Mouse (Mus musculus): Measurements from ENCODE around the gene Pygb. TPM values are rescaled to one million over a fixed set of nuclear protein-coding genes. Genes with fewer than 3 reads are reported as not detected.
A peak's percentile ranks its signal among the peaks of the same experiment; 100 is the strongest.

Pygb gene
- total RNA-seq, 2 experiments from 2014 or later, result 8.5 to 24.0 TPM

DNA sequence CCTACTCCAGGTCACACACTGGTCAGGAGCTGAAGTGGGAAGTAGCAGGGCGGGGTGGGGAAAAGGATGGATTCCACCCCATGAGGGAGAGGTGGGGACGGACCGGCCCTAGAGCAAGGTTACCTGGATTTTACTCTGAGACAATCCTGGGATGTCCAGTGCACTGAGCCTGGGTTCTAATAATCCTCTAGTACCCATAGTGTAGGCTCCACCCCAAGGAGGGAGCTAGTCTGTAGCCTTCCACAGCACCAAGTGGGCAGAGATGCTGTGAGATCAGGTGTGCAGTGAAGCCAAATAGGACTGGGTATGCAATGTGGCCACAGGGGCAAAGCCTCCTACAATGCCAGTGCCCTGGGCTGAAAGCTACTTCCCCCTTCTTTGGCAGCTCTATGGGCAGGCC is 51.2 kb downstream of the Pygb start:
- ATAC-seq (replicated peaks; ENCODE audit: poor library complexity), result 0 out of 2 replicates have a peak, but pooled peaks have one; percentile 9

DNA sequence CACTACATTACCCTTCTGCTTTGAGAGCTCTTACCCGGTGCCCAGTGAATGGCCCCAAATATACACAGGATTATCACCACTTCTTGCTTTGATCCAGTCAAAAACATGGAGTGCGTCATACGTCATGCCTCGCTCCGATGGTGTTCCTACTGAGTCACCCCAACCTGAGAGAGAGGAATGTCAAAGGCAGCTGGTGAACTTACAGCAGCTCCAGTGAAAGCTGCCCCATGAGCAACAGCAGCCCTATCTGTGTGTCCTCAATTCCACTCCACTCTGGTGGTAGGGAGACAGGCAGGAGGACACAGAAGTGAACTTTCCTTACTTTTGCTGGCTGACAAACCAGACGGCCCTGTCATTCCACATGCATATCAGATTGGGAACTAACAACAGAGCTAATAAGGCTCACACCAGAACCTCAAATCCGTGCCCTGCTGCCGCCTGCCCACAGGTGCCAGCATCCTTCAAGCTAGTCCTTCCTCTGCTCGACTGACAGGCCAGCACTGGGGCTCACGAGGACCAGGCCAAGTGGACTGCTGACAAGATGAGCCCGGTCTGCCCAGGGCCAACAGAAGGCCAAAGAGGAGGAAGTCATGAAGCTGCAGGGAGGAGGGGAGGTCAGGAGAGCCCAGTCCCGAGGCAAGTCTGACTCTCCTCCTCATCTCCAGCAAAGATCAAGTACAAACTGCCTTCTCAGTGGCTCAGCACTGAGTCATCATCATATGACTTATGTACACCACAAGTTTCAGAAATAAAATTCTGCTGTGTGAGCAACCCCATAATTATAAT is 53.3 kb downstream of the Pygb start:
- no peak for ATAC-seq (replicated peaks; ENCODE audit: poor library complexity)

DNA sequence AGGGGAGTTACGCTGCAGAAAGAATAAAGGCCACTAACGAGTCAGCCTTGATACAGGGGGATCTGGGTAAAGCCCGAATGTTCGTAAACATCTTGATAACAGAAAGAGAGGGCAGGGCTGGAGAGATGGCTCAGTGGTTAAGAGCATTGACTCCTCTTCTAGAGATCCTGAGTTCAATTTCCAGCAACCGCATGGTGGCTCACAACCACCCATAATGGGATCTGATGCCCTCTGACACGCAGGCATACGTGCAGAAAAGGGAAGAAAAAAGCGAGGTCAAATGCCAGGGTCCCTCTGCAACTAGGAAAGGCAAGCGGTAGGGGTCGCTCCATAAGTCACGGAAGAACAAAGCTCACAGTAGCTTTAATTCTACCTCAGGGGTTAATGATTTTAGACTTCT is 54.6 kb downstream of the Pygb start:
- ATAC-seq (replicated peaks; ENCODE audit: poor library complexity), result no peak

DNA sequence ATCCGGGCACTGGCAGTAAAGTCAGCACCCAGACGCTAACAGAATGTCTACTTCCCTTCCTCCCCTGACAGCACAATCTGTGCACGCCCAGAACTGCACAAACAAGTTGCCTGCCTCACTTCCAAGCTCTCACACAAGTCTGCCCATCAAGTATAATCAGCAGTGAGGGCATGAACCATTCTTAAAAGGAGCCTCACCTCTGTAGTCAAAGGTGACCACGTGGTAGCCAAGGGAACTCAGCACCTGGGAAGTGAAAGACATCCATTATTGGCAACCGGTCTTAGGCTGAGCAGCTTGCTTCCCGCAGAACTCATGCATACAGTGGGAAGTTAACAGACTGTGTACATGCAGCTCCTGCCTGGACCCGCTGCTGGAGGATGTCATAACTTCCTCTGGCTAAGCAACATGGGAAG is 55.5 kb downstream of the Pygb start:
- no peak for ATAC-seq (replicated peaks; ENCODE audit: poor library complexity)

DNA sequence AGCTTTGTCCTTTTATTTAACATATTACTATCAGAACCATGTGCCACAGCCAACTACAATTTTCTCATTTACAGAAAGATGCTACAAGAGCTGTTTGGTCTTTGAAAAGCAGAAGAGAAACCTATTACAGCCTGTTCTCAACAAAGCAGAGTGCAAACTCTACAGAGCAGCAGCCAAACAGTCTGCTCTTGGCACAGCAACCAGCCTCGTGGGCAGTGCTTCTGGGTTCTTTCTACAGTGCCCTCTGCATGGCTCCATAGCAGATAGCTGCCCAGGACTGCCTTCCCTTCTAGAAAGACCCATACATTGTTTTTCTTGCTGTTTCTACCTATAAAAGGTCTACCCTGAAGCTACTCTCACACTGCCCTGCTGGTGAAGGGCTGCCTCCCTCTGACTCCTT is 58.3 kb downstream of the Pygb start:
- ATAC-seq (replicated peaks; ENCODE audit: poor library complexity), result peak; percentile 45

DNA sequence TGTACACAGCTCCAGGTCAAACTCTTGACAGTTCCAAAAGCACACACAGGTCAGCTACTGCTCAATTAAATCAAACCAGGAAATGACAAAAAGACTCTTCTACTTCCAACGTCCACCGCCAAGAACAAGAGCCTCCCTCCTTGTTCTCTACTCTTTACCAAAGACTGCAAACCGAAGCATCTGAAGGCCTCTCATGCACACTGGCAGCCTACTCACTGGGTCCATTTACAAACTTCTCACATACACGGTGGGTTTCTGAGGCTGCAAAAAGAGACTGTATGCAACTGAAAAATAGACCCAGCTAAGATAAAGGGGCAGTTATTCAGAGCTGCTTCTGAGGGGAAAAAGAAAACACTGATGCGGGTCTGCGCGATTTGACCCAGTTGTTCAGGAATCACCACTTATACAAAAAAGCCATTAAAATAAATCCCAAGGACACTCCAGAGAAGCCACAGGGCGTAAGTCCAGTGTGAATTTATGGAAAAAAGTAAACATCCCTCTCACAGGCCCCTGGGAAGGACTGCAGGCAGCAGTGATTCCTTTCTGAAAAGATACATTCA is 61.0 kb downstream of the Pygb start:
- no peak for ATAC-seq (replicated peaks; ENCODE audit: poor library complexity)

DNA sequence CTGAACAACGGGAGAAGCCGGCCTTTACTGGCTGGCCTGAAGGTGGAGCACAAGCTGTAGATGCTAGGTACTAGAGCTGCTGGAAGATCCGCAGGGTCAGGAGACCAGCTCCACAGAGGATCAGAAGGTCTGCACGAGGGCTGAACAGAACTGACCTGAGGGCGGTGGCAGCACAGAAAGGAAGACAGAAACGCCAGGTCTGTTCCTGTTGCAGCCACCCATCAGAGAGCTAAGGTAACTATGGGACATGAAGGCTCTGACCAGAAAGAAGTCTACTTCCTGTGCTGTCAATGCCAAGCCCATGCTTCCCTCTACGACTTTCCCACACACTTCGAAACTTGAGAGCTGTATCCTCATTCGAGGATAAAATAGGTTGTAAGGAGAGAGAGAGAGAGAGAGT is 64.7 kb downstream of the Pygb start:
- peak; percentile 27 for ATAC-seq (replicated peaks; ENCODE audit: poor library complexity)

DNA sequence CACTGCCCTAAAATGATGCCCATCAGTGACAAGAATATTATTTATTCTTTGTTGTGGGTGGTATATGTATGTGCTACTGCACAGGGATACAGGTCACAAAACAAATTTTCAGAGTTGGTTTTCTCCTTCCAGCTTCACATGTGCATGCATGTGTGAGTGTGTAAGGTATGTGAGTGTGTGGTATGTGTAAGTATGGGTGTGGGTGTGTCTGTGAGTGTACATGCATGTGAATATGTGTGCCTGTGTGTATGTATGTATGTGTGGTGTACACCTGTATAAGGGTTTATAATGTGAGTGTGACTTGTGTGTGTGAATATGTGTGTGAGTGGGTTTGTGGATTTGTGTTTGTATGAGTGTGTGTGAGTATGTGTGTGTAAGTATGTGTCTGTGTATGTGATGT is 68.7 kb downstream of the Pygb start:
- no peak for ATAC-seq (replicated peaks; ENCODE audit: poor library complexity)

DNA sequence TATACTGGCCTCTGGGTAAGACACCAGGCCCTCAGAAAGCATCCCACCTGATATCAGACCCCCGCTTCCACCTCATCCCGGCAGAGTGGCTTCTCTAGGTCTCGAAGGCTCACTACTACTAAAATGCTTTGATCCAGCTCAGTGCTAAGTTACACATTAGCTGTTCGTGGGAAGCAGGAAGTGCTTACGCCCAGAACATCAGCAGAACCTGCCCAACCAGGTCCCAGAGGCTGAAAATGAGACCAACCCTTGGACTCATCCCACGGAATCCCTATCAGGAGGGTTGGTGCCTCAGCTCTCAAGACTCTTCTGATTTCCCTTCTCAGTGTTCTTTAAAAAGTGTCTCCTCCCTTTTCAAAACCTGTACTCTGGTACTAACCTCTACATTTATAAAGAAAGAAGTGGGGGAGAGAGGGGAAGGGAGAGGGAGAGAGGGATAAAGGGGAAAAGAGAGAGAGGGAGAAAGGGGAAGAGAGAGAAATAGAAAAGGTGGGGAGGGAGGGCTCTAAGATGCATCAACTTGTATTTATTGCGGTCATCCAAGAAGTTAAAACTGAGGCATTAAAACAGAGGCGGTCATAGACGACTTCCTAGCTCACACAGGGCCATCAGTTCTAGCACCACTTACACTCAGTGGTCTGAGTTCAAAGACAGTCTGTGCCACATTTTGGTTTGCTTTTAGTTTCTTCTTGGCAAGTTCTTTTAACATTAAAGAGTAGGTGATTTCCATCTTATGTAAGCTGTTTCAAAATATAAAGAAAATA is 72.4 kb downstream of the Pygb start:
- ATAC-seq (replicated peaks; ENCODE audit: poor library complexity), result no peak

DNA sequence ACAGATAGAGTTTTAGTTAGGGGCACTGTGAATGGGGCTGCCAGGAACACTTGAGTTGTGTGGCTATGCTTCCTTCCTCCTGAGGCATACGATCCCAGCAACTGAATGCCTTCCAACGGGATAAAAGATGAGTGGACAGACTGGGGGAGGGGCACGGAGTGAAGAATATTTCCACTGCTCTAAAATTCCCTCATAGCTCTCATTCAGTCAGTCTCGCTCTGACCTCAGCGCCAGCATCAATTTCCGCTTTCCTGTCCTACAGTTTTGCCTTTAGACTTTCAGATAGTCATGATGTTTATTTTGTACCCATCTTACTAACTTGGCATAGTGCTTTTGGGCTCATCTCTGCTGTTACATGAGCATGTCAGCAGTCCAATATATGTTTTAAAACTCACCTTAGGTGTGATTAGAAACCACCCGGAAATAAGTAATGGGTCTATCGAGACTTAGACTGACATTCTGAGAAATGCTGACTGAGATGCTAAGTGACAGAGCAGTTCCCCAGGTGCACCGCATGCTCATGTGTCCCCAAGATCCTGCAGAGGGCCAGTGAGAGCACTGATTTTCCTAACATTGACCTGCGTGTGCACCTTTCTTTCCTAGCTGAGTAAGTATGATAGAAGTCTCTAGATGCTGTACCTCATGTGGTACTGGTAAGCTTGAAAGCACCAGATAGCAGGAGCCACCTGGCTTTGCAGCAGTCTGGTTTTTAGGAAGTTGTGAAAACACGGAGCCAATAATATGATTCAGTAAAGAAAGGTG is 73.4 kb downstream of the Pygb start:
- no peak for ATAC-seq (replicated peaks; ENCODE audit: poor library complexity)

DNA sequence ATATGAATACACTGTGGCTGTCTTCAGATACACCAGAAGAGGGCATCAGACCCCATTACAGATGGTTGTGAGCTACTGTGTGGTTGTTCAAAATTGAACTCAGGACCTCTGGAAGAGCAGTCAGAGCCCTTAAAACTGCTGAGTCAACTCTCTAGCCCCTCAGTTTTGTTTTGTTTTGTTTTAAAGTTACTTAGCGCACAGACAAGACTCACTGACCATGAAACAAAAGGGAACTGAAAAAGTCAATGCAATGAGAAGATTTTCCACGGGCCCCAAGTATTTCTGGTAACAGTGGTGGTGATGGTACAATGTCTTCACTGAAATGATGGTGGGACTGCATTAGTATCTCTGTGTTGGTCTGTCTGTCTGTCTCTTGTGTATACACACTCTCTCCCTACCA is 74.6 kb downstream of the Pygb start:
- peak; percentile 61 for ATAC-seq (replicated peaks; ENCODE audit: poor library complexity)

DNA sequence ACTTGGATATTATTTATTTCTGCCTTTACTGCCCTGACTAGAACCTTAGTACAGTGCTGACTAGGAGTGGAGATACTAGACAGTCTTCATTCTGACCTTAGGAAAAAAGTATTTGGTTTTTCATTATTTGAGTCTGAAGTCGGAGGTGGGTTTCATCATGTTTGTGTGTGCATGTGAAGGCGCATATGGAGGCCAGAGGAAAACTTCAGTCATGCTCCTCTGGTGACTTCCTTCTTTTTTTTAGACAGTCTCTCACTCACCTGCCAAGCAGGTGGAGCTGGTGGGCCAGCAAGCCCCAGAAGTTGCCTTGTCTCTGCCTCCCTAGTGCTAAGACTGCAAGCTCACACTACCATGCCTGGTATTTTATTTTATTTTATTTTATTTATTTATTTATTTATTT is 80.5 kb downstream of the Pygb start:
- ATAC-seq (replicated peaks; ENCODE audit: poor library complexity), result no peak

DNA sequence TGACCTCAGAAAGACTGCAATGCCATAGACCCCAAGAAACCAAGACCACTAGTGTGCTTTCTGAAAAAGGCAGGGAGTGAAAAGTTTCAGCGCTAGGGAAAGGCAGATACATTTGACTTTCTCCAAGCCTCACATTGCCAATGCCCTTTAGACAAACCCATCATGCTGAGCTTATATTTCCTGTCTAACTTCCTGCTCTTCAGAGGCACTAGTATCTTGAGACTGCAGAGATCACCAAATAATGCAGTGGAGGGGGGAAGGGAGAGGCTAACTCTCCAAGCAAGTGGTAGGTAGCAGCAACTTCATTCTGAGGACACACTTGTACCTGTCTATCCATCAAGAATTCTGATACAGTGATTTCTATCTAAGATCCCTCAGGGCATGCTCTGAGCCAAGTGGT is 82.9 kb downstream of the Pygb start:
- ATAC-seq (replicated peaks; ENCODE audit: poor library complexity), result peak; percentile 57

DNA sequence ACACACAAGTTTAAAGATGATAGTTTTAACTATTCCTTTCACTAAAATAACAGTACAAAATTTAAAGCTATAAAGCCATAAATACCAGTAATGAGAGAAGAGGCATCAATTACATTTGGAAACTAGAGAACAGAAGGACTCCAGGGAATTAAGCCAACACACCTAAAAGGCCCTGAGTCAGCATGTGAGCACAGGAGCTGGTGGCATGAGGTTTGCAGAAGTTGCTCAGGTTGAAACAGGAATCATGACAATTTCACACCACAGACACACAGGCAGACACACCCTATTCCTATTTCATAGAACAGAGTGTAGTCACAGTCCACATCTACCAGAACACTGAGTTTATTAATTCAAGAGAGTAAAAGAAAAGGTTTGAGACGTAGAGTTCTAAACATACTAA is 88.0 kb downstream of the Pygb start:
- peak; percentile 75 for ATAC-seq (replicated peaks; ENCODE audit: poor library complexity)

DNA sequence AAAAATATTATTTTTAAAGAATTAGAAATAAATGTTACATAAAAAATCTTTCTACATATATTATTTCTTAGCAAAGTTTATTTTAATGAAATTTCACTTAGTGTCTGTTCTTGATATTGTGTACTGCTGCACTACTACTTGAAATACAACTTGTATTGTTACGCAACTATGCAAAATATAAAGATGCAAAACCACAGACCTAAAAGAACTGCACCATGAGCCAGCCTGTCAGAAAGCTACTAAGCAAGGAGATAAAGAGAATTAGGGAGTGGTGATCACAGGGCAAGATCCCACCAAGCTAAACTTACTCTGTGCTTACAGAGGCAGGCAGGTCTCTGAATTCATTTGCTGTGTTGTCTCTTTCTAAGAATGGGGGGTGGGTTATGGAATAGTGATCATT is 88.7 kb downstream of the Pygb start:
- ATAC-seq (replicated peaks; ENCODE audit: poor library complexity), result peak; percentile 59

DNA sequence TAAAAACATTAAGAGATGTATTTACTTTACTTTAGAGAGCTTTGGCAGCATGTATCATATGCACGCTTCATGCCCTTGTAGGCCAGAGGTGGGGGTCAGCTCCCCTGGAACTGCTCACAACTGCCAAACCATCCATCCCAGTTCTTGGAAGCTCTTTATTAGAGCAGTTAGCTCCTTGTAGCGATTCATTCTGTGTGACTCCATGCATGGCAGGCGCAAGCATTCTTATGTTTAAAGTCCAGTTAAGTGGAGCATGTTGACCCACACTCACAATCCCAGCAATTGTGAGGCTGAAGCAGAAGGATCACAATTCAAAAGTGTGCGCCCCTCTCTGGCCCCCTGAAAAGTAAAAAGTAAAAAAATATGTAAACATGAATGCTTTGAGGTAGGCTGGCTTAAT is 91.0 kb downstream of the Pygb start:
- no peak for ATAC-seq (replicated peaks; ENCODE audit: poor library complexity)

Other genes with a start within 250 kb of the Pygb start
- 422 and 485 TPM in 2 replicates for gene Cst7, start 216.3 kb upstream of the Pygb start, total RNA-seq (2015)
- 323 and 389 TPM in 2 replicates for gene Cst7, start 216.3 kb upstream of the Pygb start, total RNA-seq (2017)
- 33.7 and 36.6 TPM in 2 replicates for gene Apmap, start 178.2 kb upstream of the Pygb start, total RNA-seq (2015)
- 71.2 and 73.6 TPM in 2 replicates for gene Apmap, start 178.2 kb upstream of the Pygb start, total RNA-seq (2017)
- gene Acss1, start 118.2 kb upstream of the Pygb start, total RNA-seq (2015), result 9.7 and 18.1 TPM in 2 replicates
- 15.4 and 20.7 TPM in 2 replicates for gene Acss1, start 118.2 kb upstream of the Pygb start, total RNA-seq (2017)
- not detected in 2 replicates for gene Vsx1, start 97.4 kb upstream of the Pygb start, total RNA-seq (2015)
- gene Vsx1, start 97.4 kb upstream of the Pygb start, total RNA-seq (2017), result not detected in 2 replicates
- 11.5 and 11.8 TPM in 2 replicates for gene Entpd6, start 37.7 kb upstream of the Pygb start, total RNA-seq (2015)
- gene Entpd6, start 37.7 kb upstream of the Pygb start, total RNA-seq (2017), result 13.3 and 18.0 TPM in 2 replicates
- 27.3 and 30.5 TPM in 2 replicates for gene Abhd12, start 118.0 kb downstream of the Pygb start, total RNA-seq (2015)
- gene Abhd12, start 118.0 kb downstream of the Pygb start, total RNA-seq (2017), result 27.2 and 56.0 TPM in 2 replicates
- 82.0 and 95.8 TPM in 2 replicates for gene Gins1, start 118.7 kb downstream of the Pygb start, total RNA-seq (2015)
- gene Gins1, start 118.7 kb downstream of the Pygb start, total RNA-seq (2017), result 126 and 140 TPM in 2 replicates